Mouse (Mus musculus) left cerebral cortex, adult 18-20 months (tissue): ENCODE measurements at regions not wholly inside any gene's neighbourhood (a gene's known extent, or its start where the extent isn't known, plus 50 kb on each side); places are given as distances from the start of the nearest gene placed in this dataset.

ENCODE experiments used
- DNase-seq, 2 experiments: peaks; one replicate each; pipeline ENCODE4 v3.0.0; 2021 to 2022; ENCODE audit warnings: low spot score in 2 of 2, mixed read lengths in 1 of 2

DNA sequence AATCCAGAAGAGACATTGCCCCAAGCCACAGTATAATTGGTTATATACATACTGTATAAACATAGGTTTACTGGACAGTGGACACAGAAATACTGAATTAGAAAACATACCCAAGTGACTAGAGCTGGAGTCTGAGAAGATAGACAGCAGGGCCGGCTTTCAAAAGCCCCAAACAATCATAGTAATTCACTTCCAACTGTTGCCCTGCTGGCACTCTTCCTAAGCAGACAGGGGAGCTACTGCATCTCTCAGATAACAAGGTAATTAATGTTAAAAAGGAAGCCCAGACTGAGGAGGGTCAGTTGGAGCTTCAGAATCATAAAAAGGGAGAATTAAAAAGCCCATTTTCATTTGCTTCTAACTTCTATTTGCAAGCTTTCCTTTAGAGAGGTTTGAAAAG is 764.5 kb downstream of the Vgll3 start:
- no peak for DNase-seq

DNA sequence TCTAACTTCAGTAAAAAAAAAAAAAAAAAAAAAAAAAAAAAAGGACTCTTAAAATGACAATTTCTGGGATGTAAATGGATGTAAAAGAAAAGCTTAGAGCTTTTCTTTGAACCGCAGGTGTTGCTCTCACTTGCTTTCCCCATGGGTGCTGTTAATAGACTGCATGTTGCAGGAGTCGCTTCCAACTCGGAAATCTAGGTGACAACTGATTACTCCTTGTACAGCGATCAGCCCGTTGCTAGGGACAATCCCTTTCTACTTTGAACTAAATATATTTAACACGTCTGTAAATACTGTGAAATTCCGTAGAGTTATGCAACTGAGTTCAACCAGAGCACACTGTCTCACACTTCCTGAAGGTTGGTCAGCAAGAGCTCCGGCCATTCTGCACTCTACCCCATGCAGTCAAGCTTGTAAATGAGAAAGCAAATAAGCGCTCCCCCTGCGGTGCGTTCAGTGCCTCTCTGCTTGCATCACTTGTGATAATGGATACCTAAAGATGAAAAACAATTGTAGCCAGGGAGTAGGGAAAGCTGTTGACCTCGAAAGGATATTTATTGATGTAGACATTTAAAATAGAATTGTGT is 770.7 kb downstream of the Vgll3 start:
- peak in 1 of 2 experiments; percentile 4 for DNase-seq

DNA sequence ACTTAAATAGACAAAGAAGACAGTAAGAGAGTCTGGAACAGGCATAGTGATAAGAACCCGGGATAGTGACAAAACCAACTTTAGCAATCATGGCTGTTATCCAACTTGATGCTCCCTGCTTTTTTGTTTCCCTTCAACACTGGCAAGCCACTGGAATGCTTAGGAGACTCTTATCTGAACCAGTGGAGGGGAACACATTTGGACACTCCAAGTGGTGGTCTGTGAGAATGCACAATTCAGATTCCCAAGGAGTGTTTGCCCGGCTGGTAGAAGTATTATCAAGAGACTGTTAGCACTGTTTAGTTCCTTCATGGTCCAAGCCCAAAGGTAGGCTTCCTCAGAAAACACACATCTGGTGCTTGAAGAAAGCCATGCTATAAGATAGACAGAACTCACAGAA is 787.2 kb downstream of the Vgll3 start:
- no peak for DNase-seq

DNA sequence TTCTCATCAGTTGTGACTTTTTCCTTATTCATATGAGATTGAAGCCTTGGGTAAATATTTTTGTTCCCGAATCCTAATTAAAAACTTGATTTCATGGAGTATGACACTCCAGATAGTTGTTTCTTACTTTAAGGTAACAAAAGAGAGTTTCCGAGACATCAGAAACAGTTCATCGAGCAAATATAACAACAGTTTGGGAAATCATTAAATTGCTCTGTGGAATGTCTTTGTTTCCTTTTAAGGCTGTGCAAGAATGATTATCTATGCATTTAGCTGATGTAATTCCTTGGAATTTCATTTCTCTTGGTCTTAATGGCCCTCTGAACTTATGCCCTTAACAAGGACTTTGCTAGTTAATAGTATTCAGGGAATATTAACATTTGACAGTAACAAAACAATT is 787.6 kb downstream of the Vgll3 start:
- no peak for DNase-seq

DNA sequence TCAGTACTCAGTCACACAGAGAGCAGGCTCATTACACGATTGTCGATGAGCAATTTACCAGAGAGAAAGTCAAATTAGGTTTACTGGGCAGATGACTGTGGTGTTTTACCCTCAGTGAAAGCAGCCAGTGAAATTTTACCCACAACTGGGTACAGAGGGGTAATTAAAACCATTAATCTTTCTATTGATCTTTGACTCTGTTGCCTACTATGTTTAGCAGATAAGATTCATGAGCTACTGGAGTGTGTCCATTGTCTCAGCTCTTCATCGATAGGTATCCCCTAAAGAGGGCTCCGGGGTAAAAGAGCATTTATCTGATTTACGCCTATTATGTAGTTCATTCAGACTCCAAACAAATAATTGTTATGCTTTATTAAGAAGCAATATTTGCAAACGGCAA is 788.8 kb downstream of the Vgll3 start:
- DNase-seq, result no peak
